In the genomic region with DNA sequence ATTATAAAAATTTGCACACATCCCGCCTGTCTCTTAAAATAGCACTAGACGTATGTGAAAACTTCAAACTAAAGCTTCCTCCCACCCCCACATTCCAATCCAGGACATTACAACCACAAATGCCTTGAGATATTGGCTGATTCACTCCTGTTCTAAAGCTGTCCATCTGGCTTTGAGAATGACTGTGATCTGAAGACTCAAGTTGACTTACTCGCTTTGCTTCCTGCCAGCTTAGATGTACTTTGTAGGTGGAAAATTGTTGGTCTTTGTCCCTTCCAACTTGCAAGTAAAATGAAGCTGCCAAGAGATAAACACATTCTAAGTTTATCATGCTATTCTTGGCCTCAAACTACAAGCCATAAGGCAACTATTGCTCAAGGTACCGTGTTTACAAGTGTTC, we compare ENCODE assay signal across 16 mouse cellular contexts.
DNase-seq lines count a peak whose midpoint lies in the region; ATAC-seq and TF ChIP-seq lines count a peak whose summit lies in the region.
"Had no signal": no experiment of that assay in that cellular context is flagged by ENCODE, and none has a peak within 500 bp of the region (broad histone marks: within the 10 kb centered on the region; RNA-seq: fewer than 3 reads in every experiment).

No protein-coding gene starts in this region.

- H3K4me2 ChIP-seq in hindbrain, embryonic 13.5 days: no peak overlapping the region
- H3K4me2 ChIP-seq: hindbrain, embryonic 15.5 days; neural tube, embryonic 12.5 days had no signal

- no peak for TF ChIP-seq POLR2A in brain, embryonic 14.5 days (IDR thresholded peaks at IDR 0.05; ENCODE audit: borderline replicate concordance, extremely low read depth, insufficient read depth, insufficient read length, poor library complexity, severe bottlenecking)

- no peak for TF ChIP-seq CTCF in brain, embryonic 14.5 days (IDR thresholded peaks at IDR 0.05; ENCODE audit: borderline replicate concordance, extremely low read depth, insufficient read depth, insufficient read length)

- no peak overlapping the region for H3K27ac ChIP-seq in hindbrain, embryonic 13.5 days
- H3K27ac ChIP-seq: hindbrain, embryonic 15.5 days; neural tube, embryonic 12.5 days had no signal

- DNase-seq in frontal cortex, adult 2 months (ENCODE audit: extremely low spot score in 1 of 2, low spot score in 1 of 2): peak; percentile 37 to 46
- DNase-seq in frontal cortex, postnatal 25 days (ENCODE audit: low spot score in 2 of 2): no peak
- peak; percentile 15 to 16 for DNase-seq in left cerebral cortex, adult 18-20 months (ENCODE audit: low spot score in 2 of 2)
- no peak for DNase-seq in left cerebral cortex, postnatal 10 days (ENCODE audit: extremely low spot score in 1 of 2, low spot score in 2 of 2)
- DNase-seq in brain, embryonic 14.5 days (ENCODE audit: low read depth): peak; percentile 13
- peak; percentile 59 for DNase-seq in skeletal muscle tissue, adult 2 months (ENCODE audit: low read depth, low spot score)
- DNase-seq: cerebellum, postnatal 10 days; embryo, embryonic 11 days; kidney, postnatal 14 days; lung, adult 18-20 months; lung, postnatal 36 days; thymus, adult 18-20 months had no signal

- 93% methylated on average over 4 of the region's 4 CpGs for WGBS in hindbrain, embryonic 13.5 days

- H3K9ac ChIP-seq in hindbrain, embryonic 13.5 days: no peak overlapping the region
- H3K9ac ChIP-seq: hindbrain, embryonic 15.5 days; neural tube, embryonic 12.5 days had no signal

- no peaks in the 10 kb centered on the region for H3K4me1 ChIP-seq in hindbrain, embryonic 13.5 days (replicated peaks)
- H3K4me1 ChIP-seq: hindbrain, embryonic 15.5 days; neural tube, embryonic 12.5 days had no signal

- no peaks in the 10 kb centered on the region for H3K9me3 ChIP-seq in hindbrain, embryonic 13.5 days
- H3K9me3 ChIP-seq: hindbrain, embryonic 15.5 days; neural tube, embryonic 12.5 days had no signal

- no peaks in the 10 kb centered on the region for H3K27me3 ChIP-seq in hindbrain, embryonic 13.5 days
- H3K27me3 ChIP-seq: hindbrain, embryonic 15.5 days; neural tube, embryonic 12.5 days had no signal

- ATAC-seq in hindbrain, embryonic 13.5 days (ENCODE audit: low FRiP score): no peak
- ATAC-seq: intestine, postnatal 0 days had no signal

- H3K36me3 ChIP-seq in hindbrain, embryonic 13.5 days: no peaks in the 10 kb centered on the region
- H3K36me3 ChIP-seq: hindbrain, embryonic 15.5 days; neural tube, embryonic 12.5 days had no signal

- H3K4me3 ChIP-seq in hindbrain, embryonic 13.5 days: no peak overlapping the region
- H3K4me3 ChIP-seq: hindbrain, embryonic 15.5 days; neural tube, embryonic 12.5 days had no signal

- intact Hi-C loops in left cerebral cortex, postnatal 10 days (cut with DNase I): no loop called here

Comparison
In these comparisons a context has a peak if more than half of its experiments do, and no peak if none do; other contexts are left out.
1. DNase-seq: peak in frontal cortex, adult 2 months (2 of 2), left cerebral cortex, adult 18-20 months (2 of 2), brain, embryonic 14.5 days (single experiment) and skeletal muscle tissue, adult 2 months (single experiment); none in frontal cortex, postnatal 25 days (0 of 2) and left cerebral cortex, postnatal 10 days (0 of 2).